Mouse (Mus musculus): Measurements from ENCODE around the gene Rad50. TPM values are rescaled to one million over a fixed set of nuclear protein-coding genes. Genes with fewer than 3 reads are reported as not detected.

Gene Rad50
- total and polyA plus RNA-seq, 2 experiments from 2014 or later = 4.1 to 12.8 TPM

DNA sequence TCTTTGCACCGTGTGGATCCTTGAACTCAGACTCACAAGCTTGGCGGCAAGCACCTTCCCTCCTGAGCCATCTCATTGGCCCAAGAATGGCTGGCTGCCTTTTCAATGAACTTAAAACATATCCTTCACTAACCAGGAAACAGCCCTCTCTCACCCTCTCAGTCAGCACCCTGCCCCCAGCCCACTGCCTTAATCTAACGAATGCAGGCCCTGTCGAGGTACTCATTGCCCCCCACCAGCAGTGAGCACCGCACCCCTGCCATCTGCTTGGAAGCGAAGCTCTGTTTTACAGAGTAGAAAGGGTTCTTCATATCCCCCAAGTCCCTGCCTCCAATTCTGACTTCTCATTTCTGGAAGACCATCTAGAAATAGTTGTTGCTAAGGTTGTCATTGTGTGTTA is 87.7 kb downstream of the Rad50 start:
- Histone ChIP-seq H3K27ac (no peak overlapping the region), H3K27me3 (ENCODE audit: insufficient read depth, low read length) (no peaks in the 10 kb centered on the region), H3K9me3 (ENCODE audit: low read length) (no peaks in the 10 kb centered on the region), H3K36me3 (ENCODE audit: insufficient read depth, low read length) (no peaks in the 10 kb centered on the region), H3K9ac (replicated peaks; ENCODE audit: low read length) (no peak overlapping the region), H3K4me1 (ENCODE audit: insufficient read depth, low read length) (no peaks in the 10 kb centered on the region), H3K4me2 (ENCODE audit: low read depth, low read length) (no peak overlapping the region), H3K4me3 (ENCODE audit: low read length) (no peak overlapping the region)
- DNase-seq (ENCODE audit: low spot score) (no peak), ATAC-seq (no peak)
- no peak for TF ChIP-seq CTCF (IDR thresholded peaks at IDR 0.05; ENCODE audit: low read depth)
- 65% methylated on average over 6 of the region's 6 CpGs for WGBS

DNA sequence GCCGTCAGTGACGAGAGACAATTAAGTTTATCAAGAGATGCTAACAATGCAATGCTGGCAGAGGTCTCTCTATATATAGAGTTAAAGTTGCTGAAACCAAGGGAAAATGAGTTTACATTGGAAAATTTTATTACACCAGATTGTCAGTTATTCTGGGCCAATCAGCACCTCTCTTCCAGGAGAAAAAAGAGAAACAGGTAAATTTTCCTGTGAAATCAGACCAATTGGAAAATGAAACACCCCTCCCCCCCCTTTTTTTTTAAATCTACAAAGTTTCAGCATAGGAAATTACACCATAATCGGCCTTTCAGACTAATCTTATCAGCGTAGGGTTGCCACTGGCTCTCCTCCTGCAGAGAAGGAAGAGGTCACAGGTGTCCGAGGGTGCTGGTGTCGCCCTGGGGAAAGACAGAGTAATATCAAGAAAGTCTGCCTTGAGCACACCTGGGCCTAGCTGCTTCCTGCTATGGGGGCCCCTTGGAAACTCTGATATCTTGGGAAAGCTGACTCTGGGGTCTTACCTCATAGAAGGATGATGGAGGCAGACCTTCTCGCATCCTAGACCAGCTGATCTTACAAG is 88.4 kb downstream of the Rad50 start, which contains the start of gene Il4:
Il4 (minus strand) TSS at position 51 of the 580 bp plus-strand sequence.
- TF ChIP-seq CTCF (IDR thresholded peaks at IDR 0.05; ENCODE audit: low read depth) = no peak
- no peak for ATAC-seq
- WGBS = 90% methylated on average over 7 of the region's 7 CpGs

DNA sequence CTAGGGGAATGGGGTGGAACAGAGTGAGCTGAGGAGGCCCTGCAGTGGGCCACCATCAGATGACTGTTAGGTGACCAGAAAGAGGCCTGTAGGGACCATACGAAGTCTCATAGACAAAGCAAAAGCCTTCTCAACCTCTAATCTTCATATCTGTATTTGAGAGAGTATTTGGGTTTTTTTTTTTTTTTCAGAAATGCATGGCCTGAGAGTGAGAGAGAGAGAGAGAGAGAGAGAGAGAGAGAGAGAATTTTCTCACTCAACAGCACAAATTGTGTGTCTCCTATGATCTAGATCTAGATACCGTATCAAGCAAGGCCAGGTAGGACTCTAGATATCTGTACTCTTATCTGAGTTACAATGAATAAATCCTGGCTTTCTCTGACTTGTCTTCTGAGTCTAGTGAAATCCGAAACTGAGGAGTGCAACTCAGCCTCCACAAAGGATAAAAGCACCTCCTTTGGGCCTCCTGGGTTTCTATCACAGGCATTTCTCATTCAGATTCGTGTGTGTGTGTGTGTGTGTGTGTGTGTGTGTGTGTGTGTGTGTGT is 89.5 kb downstream of the Rad50 start:
- TF ChIP-seq CTCF (IDR thresholded peaks at IDR 0.05; ENCODE audit: low read depth) = no peak
- DNase-seq (ENCODE audit: low spot score) = no peak
- Histone ChIP-seq H3K4me1 (ENCODE audit: insufficient read depth, low read length) (no peaks in the 10 kb centered on the region), H3K4me3 (ENCODE audit: low read length) (no peak overlapping the region), H3K4me2 (ENCODE audit: low read depth, low read length) (no peak overlapping the region), H3K9me3 (ENCODE audit: low read length) (no peaks in the 10 kb centered on the region), H3K9ac (replicated peaks; ENCODE audit: low read length) (no peak overlapping the region), H3K27ac (no peak overlapping the region), H3K36me3 (ENCODE audit: insufficient read depth, low read length) (no peaks in the 10 kb centered on the region), H3K27me3 (ENCODE audit: insufficient read depth, low read length) (no peaks in the 10 kb centered on the region)
- no peak for ATAC-seq
- WGBS = 73% methylated on average over 4 of the region's 4 CpGs

More for the DNA sequence above, 88.4 kb downstream of the Rad50 start, which contains the start of gene Il4:
- Histone ChIP-seq H3K36me3 (ENCODE audit: insufficient read depth, low read length) (no peaks in the 10 kb centered on the region), H3K9ac (replicated peaks; ENCODE audit: low read length) (no peak within 1 kb of the TSS), H3K4me3 (ENCODE audit: low read length) (no peak within 1 kb of the TSS), H3K4me1 (ENCODE audit: insufficient read depth, low read length) (no peaks in the 10 kb centered on the region), H3K9me3 (ENCODE audit: low read length) (no peaks in the 10 kb centered on the region), H3K27me3 (ENCODE audit: insufficient read depth, low read length) (no peaks in the 10 kb centered on the region), H3K4me2 (ENCODE audit: low read depth, low read length) (no peak within 1 kb of the TSS), H3K27ac (no peak within 1 kb of the TSS)
- DNase-seq (ENCODE audit: low spot score) = no peak

DNA sequence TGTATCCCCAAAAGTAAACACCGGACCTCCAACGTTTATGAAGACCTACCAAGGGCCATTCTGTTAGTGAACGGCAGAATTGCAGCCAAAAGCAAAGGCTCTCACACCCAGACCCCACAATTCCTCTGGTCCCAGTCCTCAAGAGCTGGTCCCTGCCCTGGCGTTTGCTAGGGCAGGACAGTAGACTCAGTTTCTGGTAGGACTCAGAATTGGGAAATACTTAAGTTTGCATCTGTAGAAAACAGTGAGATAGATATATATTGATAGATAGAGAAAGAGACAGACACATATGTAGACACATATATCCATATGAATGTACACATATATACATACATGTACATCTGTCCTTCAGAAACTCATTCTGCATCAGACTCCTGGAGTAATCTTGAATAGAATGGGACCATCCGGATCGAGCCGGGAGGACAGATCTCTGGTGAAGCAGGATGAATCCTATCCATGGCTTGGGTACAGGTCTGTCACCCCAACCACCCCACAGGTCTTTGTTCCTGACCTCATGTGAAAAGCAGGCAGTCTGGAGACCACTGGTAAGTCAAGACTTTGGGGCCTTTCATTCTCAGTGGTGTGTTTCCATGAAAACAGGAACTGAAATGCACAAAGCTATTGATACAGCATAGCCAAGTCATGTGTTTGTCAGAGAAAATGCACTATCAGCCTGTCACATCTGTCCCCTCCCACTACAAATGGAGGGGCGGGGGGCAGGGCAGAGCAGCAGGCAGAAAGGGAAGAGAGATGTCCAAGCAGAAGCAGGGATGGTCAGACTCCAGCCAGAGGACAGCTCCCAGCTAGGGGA is 90.2 kb downstream of the Rad50 start:
- Histone ChIP-seq H3K4me1 (ENCODE audit: insufficient read depth, low read length) (no peaks in the 10 kb centered on the region), H3K9me3 (ENCODE audit: low read length) (no peaks in the 10 kb centered on the region), H3K36me3 (ENCODE audit: insufficient read depth, low read length) (no peaks in the 10 kb centered on the region), H3K9ac (replicated peaks; ENCODE audit: low read length) (no peak overlapping the region), H3K4me2 (ENCODE audit: low read depth, low read length) (no peak overlapping the region), H3K27ac (no peak overlapping the region), H3K4me3 (ENCODE audit: low read length) (no peak overlapping the region), H3K27me3 (ENCODE audit: insufficient read depth, low read length) (no peaks in the 10 kb centered on the region)
- no peak for TF ChIP-seq CTCF (IDR thresholded peaks at IDR 0.05; ENCODE audit: low read depth)
- ATAC-seq = no peak
- DNase-seq (ENCODE audit: low spot score) = no peak
- WGBS = 86% methylated on average over 8 of the region's 8 CpGs

DNA sequence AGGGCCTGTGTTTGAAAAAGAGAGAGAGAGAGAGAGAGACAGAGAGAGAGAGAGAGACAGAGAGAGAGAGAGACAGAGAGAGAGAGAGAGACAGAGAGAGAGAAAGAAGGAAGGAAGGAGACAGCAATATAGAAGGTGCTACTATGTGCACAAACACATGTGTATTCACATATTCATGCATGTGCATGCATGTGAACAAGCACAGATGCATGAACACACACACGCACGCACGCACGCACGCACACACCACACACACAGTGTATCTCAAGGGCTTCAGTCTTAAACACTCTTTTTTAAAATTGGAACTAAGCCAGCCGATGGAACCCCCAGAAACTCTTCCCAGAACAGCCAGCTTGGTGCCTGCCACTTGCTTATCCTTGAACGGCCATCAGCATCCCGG is 91.5 kb downstream of the Rad50 start:
- 87% methylated on average over 8 of the region's 8 CpGs for WGBS
- H3K27ac ChIP-seq = no peak overlapping the region
- no peak overlapping the region for H3K9ac ChIP-seq (replicated peaks; ENCODE audit: low read length)
- DNase-seq (ENCODE audit: low spot score) = no peak
- no peak overlapping the region for H3K4me2 ChIP-seq (ENCODE audit: low read depth, low read length)
- H3K9me3 ChIP-seq (ENCODE audit: low read length) = no peaks in the 10 kb centered on the region
- no peak for ATAC-seq
- H3K27me3 ChIP-seq (ENCODE audit: insufficient read depth, low read length) = no peaks in the 10 kb centered on the region
- H3K36me3 ChIP-seq (ENCODE audit: insufficient read depth, low read length) = no peaks in the 10 kb centered on the region
- no peaks in the 10 kb centered on the region for H3K4me1 ChIP-seq (ENCODE audit: insufficient read depth, low read length)
- no peak overlapping the region for H3K4me3 ChIP-seq (ENCODE audit: low read length)
- no peak for TF ChIP-seq CTCF (IDR thresholded peaks at IDR 0.05; ENCODE audit: low read depth)

DNA sequence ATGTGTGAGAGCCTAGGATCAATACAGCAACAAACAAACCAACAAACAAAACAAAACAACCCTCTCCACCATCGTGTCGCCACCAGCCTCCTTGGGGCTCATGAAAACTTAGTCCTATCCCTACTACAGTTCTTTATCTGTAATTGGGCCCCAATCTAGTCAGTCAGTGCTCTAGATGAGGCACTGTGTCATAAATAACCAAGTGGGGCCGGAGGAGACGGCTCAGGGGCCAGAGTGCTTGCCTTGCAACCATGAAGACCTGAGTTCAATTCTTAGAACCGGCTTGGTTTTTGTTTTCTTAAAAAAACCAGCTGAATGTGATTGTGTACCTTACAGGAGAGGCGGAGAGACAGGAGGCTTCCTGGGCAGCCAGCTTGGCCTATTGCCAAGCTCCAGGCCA is 91.9 kb downstream of the Rad50 start:
- 75% methylated on average over 6 of the region's 6 CpGs for WGBS
- no peak for DNase-seq (ENCODE audit: low spot score)
- no peaks in the 10 kb centered on the region for H3K4me1 ChIP-seq (ENCODE audit: insufficient read depth, low read length)
- no peak overlapping the region for H3K4me2 ChIP-seq (ENCODE audit: low read depth, low read length)
- TF ChIP-seq CTCF (IDR thresholded peaks at IDR 0.05; ENCODE audit: low read depth) = no peak
- H3K27ac ChIP-seq = no peak overlapping the region
- H3K9ac ChIP-seq (replicated peaks; ENCODE audit: low read length) = no peak overlapping the region
- H3K36me3 ChIP-seq (ENCODE audit: insufficient read depth, low read length) = no peaks in the 10 kb centered on the region
- H3K27me3 ChIP-seq (ENCODE audit: insufficient read depth, low read length) = no peaks in the 10 kb centered on the region
- no peaks in the 10 kb centered on the region for H3K9me3 ChIP-seq (ENCODE audit: low read length)
- ATAC-seq = no peak
- H3K4me3 ChIP-seq (ENCODE audit: low read length) = no peak overlapping the region

DNA sequence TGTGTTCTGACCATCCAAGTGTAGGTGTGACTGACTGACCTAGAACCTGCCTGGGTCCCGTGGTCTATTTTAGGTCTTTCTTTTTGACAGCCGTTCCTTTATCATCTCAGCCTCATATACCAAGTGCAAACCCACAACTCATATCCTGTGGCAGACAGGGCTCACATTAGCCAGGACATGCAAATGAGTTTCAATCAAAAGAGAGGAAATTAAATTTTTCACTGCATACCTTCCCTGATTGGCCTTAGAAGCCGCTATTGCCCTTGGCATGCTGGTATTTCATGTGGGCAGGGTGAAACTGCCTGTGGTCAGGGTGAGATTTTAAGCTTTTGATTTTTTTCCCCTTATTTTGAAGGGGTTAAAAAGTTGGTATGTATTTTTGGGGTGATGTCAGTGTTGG is 97.4 kb downstream of the Rad50 start:
- H3K27ac ChIP-seq = no peak overlapping the region
- no peak for DNase-seq (ENCODE audit: low spot score)
- H3K9ac ChIP-seq (replicated peaks; ENCODE audit: low read length) = no peak overlapping the region
- H3K4me3 ChIP-seq (ENCODE audit: low read length) = no peak overlapping the region
- H3K36me3 ChIP-seq (ENCODE audit: insufficient read depth, low read length) = no peaks in the 10 kb centered on the region
- no peak for TF ChIP-seq CTCF (IDR thresholded peaks at IDR 0.05; ENCODE audit: low read depth)
- H3K4me2 ChIP-seq (ENCODE audit: low read depth, low read length) = no peak overlapping the region
- no peak for ATAC-seq
- WGBS = 82% methylated on average over 3 of the region's 3 CpGs
- no peaks in the 10 kb centered on the region for H3K27me3 ChIP-seq (ENCODE audit: insufficient read depth, low read length)
- H3K4me1 ChIP-seq (ENCODE audit: insufficient read depth, low read length) = no peaks in the 10 kb centered on the region
- no peaks in the 10 kb centered on the region for H3K9me3 ChIP-seq (ENCODE audit: low read length)
